Mouse (Mus musculus): ENCODE results near the gene Spesp1.

- TF ChIP-seq GATA1 (IDR thresholded peaks at IDR 0.05; ENCODE audit: borderline replicate concordance, low read length), result no peak
- no peak for TF ChIP-seq CTCF (IDR thresholded peaks at IDR 0.05; ENCODE audit: low read depth, low read length)
- TF ChIP-seq POLR2AphosphoS5 (IDR thresholded peaks at IDR 0.05; ENCODE audit: insufficient replicate concordance, low read depth, low read length), result no peak
Observed at GRCm38 (mm10) chr9:62222029-62222428, 60.0 kb downstream of the Spesp1 start.

Data from G1E (cell line).